Mouse (Mus musculus) G1E (cell line): ENCODE data around the gene Pde4c.

ENCODE experiments used
- CTCF ChIP-seq: IDR thresholded peaks from 2 replicates; pipeline ENCODE4 v1.5.1; 2012; ENCODE audit warnings: low read depth, low read length, inconsistent platforms, mixed read lengths
- GATA1 ChIP-seq: IDR thresholded peaks from 2 replicates; pipeline ENCODE4 v1.6.1; 2012; ENCODE audit warnings: borderline replicate concordance, low read length, inconsistent platforms, mixed read lengths
- POLR2AphosphoS5 ChIP-seq: IDR thresholded peaks from 2 replicates; pipeline ENCODE4 v1.6.1; 2012; ENCODE audit warnings: low read depth, low read length, inconsistent platforms; ENCODE audit not compliant: insufficient replicate concordance
- TAL1 ChIP-seq: conservative IDR thresholded peaks from 2 replicates; pipeline ENCODE4 v1.6.1; 2012; ENCODE audit warnings: low read depth, low read length, inconsistent platforms, mixed read lengths

GRCm38 (mm10) chr8:70754043-70754870 is 30.7 kb downstream of the Pde4c start, which contains the start of gene Rab3a:
- TF ChIP-seq CTCF (no peak), TAL1 (no peak), GATA1 (no peak), POLR2AphosphoS5 (no peak)
